Comparison of ENCODE assay signal across 7 mouse cellular contexts in genomic region chr7:111778789-111779503, GRCm38 (mm10). TPM values are rescaled to one million over a fixed set of nuclear protein-coding genes. Genes with fewer than 3 reads are reported as not detected.
DNase-seq lines count a peak whose midpoint lies in the region; ATAC-seq and TF ChIP-seq lines count a peak whose summit lies in the region.

No protein-coding gene starts in this region.

- ATAC-seq in embryonic facial prominence, embryonic 13.5 days (ENCODE audit: insufficient number of reproducible peaks, insufficient read depth, low FRiP score, low TSS enrichment, low read depth), result no peak
- no peak for ATAC-seq in midbrain, postnatal 0 days (ENCODE audit: low FRiP score)

- H3K9me3 ChIP-seq in E14TG2a.4 (ENCODE audit: low read length), result no peaks in the 10 kb centered on the region
- no peaks in the 10 kb centered on the region for H3K9me3 ChIP-seq in embryonic facial prominence, embryonic 13.5 days
- no peaks in the 10 kb centered on the region for H3K9me3 ChIP-seq in hindbrain, embryonic 10.5 days
- no peaks in the 10 kb centered on the region for H3K9me3 ChIP-seq in midbrain, postnatal 0 days (ENCODE audit: low read length)

- peak; percentile 56 for DNase-seq in NIH3T3 (ENCODE audit: low read depth)
- DNase-seq in hindbrain, embryonic 10.5 days (ENCODE audit: low spot score), result peak; percentile 39
- peak; percentile 51 to 54 for DNase-seq in left cerebral cortex, postnatal 25 days (ENCODE audit: low spot score in 2 of 2)
- peak; percentile 25 for DNase-seq in midbrain, postnatal 0 days (ENCODE audit: low spot score)
- DNase-seq in spleen, postnatal 4 days (ENCODE audit: low spot score in 2 of 2), result no peak

- H3K4me3 ChIP-seq in E14TG2a.4 (replicated peaks; ENCODE audit: low read length), result peak overlapping the region; percentile 79
- peak overlapping the region; percentile 58 for H3K4me3 ChIP-seq in embryonic facial prominence, embryonic 13.5 days
- H3K4me3 ChIP-seq in hindbrain, embryonic 10.5 days, result peak overlapping the region; percentile 65
- peak overlapping the region; percentile 53 for H3K4me3 ChIP-seq in midbrain, postnatal 0 days (ENCODE audit: low read depth, low read length)

- H3K4me1 ChIP-seq in E14TG2a.4 (replicated peaks; ENCODE audit: low read depth, low read length), result peaks cover 8% of the 10 kb centered on the region
- H3K4me1 ChIP-seq in embryonic facial prominence, embryonic 13.5 days, result peaks cover 27% of the 10 kb centered on the region
- H3K4me1 ChIP-seq in hindbrain, embryonic 10.5 days (replicated peaks), result peaks cover 37% of the 10 kb centered on the region
- H3K4me1 ChIP-seq in midbrain, postnatal 0 days (ENCODE audit: insufficient read depth, low read length), result peaks cover 18% of the 10 kb centered on the region; the same call in 1 of the 2 replicates

- peak overlapping the region; percentile 73 for H3K9ac ChIP-seq in embryonic facial prominence, embryonic 13.5 days
- peak overlapping the region; percentile 55 for H3K9ac ChIP-seq in midbrain, postnatal 0 days (replicated peaks; ENCODE audit: low read length, poor library complexity, severe bottlenecking)

- H3K27me3 ChIP-seq in E14TG2a.4 (ENCODE audit: insufficient read depth, low read length), result peaks cover 59% of the 10 kb centered on the region
- H3K27me3 ChIP-seq in embryonic facial prominence, embryonic 13.5 days, result peaks cover 38% of the 10 kb centered on the region
- peaks cover 41% of the 10 kb centered on the region for H3K27me3 ChIP-seq in hindbrain, embryonic 10.5 days (ENCODE audit: insufficient read depth, poor library complexity, severe bottlenecking)
- H3K27me3 ChIP-seq in midbrain, postnatal 0 days (ENCODE audit: insufficient read depth, low read length), result no peaks in the 10 kb centered on the region

- 12% methylated on average over 27 of the region's 27 CpGs for WGBS in embryonic facial prominence, embryonic 13.5 days
- 20% methylated on average over 27 of the region's 27 CpGs for WGBS in hindbrain, embryonic 10.5 days
- 13% methylated on average over 27 of the region's 27 CpGs for WGBS in midbrain, postnatal 0 days

- peak overlapping the region; percentile 98 for H3K4me2 ChIP-seq in embryonic facial prominence, embryonic 13.5 days
- H3K4me2 ChIP-seq in midbrain, postnatal 0 days (ENCODE audit: low read depth, low read length, poor library complexity, severe bottlenecking), result peak overlapping the region; percentile 92

- no peaks in the 10 kb centered on the region for H3K36me3 ChIP-seq in E14TG2a.4 (ENCODE audit: insufficient read depth, low read length)
- no peaks in the 10 kb centered on the region for H3K36me3 ChIP-seq in embryonic facial prominence, embryonic 13.5 days
- H3K36me3 ChIP-seq in hindbrain, embryonic 10.5 days, result no peaks in the 10 kb centered on the region
- no peaks in the 10 kb centered on the region for H3K36me3 ChIP-seq in midbrain, postnatal 0 days (ENCODE audit: insufficient read depth, low read length)

- intact Hi-C loops in left cerebral cortex, postnatal 25 days (cut with DNase I), result loop anchor here (2.0 to 5.0 kb wide), 2 partner anchors 58 to 597 kb away; no protein-coding TSS in a partner anchor

- no peak for TF ChIP-seq CTCF in E14TG2a.4 (conservative IDR thresholded peaks at IDR 0.05; ENCODE audit: low read length)
- TF ChIP-seq CTCF in midbrain, postnatal 0 days (IDR thresholded peaks at IDR 0.05), result no peak

- no peak overlapping the region for H3K27ac ChIP-seq in embryonic facial prominence, embryonic 13.5 days
- H3K27ac ChIP-seq in hindbrain, embryonic 10.5 days, result peak overlapping the region; percentile 82
- H3K27ac ChIP-seq in midbrain, postnatal 0 days (ENCODE audit: low read depth, low read length), result no peak overlapping the region

RNA-seq across cellular contexts. Expression of gene Galnt18, which starts 0.8 kb away (rescaled TPM):
- 20.2 and 21.7 TPM in 2 replicates for polyA plus RNA-seq in embryonic facial prominence, embryonic 13.5 days (2015; fragmentation: Nextera tagmentation; extraction: Ambion mirVana)
- 8.5 and 10.8 TPM in 2 replicates for polyA plus RNA-seq in hindbrain, embryonic 10.5 days (2016; fragmentation: Nextera tagmentation; extraction: Ambion mirVana)
- total RNA-seq in left cerebral cortex, postnatal 25 days (2021), result 10 to 100 TPM; 46.1 to 47.9 TPM
- 20.2 and 25.0 TPM in 2 replicates for total RNA-seq in midbrain, postnatal 0 days (2014; rRNA removed)
- 18.9 and 19.2 TPM in 2 replicates for polyA plus RNA-seq in midbrain, postnatal 0 days (2015; fragmentation: Nextera tagmentation; extraction: Ambion mirVana)

Comparison
In these comparisons a context has a peak if more than half of its experiments do, and no peak if none do; other contexts are left out.
1. DNase-seq: peak in NIH3T3 (single experiment), hindbrain, embryonic 10.5 days (single experiment), left cerebral cortex, postnatal 25 days (2 of 2) and midbrain, postnatal 0 days (single experiment); none in spleen, postnatal 4 days (0 of 2).
2. Peak in every context shown above with its lines, with median percentiles within 50 percentile points of each other: H3K4me3 ChIP-seq.